Mouse (Mus musculus) ovary, adult 18-20 months (tissue): ENCODE results near the gene Lrrc27.

Experiments used
- DNase-seq: peaks from one replicate; pipeline ENCODE4 v3.0.0; 2022; ENCODE audit warnings: low spot score, mixed read lengths

Gene Lrrc27

DNA sequence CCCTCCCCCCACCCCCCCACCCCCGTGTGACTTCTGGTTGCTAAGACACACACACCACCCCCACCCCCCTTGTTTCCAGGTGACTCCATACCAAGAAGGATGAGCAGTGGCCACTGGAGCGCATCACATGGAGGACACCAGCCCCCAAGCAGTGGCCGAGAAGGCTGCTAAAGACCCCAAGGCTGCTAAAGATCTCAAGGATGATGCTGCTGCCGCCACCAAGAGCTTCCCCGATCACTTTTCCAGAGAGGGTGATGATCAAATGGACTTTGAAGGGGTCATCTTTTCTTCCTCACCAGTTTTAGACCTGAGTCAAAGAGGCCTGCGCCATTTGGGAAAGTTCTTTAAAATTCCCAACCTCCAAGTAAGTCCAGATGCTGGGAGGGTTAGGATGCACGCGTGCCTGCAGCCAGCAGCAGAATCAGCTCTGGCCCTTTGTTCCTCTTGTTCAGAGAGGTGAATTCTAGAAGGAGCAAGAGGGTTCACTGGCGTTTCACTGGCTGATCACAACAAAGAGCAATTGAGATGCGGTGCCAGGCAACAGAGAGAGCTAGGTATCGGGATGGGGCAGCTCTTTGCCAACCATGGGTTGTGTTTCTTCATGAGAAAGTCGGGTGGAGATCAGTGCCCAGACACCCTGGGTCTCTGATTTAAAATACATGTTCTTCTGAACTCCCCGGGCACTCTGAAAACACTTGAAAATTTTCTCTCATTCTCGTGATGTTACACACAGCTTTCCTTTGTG is 2.0 kb downstream of the Lrrc27 start:
- no peak for DNase-seq

GRCm38 (mm10) chr7:139215516-139215915 is 2.7 kb downstream of the Lrrc27 start:
- no peak for DNase-seq

- DNase-seq = no peak
Measured at GRCm38 (mm10) chr7:139215946-139216345, 3.2 kb downstream of the Lrrc27 start.

DNA sequence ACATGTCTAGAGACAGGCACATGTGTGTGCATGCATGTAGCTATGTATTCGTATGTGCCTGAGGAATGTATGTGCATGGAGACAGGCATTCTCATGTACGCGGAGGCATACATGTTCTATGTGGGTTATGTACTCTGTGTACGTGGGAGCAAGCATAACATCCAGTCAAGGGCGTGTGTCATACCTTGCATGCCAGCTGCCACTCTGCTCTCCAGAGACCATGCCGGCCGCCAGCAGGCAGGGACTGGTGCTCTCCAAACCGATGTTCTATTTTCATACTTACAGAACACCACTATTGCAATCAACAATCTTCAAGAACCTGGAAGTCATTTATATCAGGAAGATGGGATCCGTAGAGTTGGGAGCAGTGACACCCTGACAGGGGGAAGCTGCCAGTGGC is 3.7 kb downstream of the Lrrc27 start:
- no peak for DNase-seq

DNA sequence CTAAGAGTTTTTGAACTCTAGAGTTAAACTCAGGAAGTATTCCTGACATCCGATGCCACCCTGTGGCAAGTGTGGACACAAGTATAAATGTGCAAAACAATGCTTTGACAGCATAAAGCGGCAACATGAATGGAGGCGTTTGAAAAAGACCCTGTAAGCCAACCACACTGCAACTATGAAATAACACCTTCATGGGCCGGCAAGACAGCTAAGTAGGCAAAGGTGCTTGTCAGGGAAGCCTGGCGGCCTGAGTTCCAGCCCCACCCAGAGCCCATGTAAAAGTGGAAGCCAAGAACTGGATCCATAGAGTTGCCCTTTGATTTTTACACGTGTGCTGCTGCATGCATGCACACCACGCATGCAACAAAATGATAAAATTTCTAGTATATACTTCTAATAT is 4.3 kb downstream of the Lrrc27 start:
- DNase-seq = no peak

- peak; percentile 34 for DNase-seq
Measured at GRCm38 (mm10) chr7:139218641-139219415, 6.0 kb downstream of the Lrrc27 start.

- DNase-seq = no peak
Measured at GRCm38 (mm10) chr7:139219486-139219885, 6.7 kb downstream of the Lrrc27 start.

- no peak for DNase-seq
Measured at GRCm38 (mm10) chr7:139220303-139220702, 7.5 kb downstream of the Lrrc27 start.

- DNase-seq = no peak
Measured at GRCm38 (mm10) chr7:139221072-139221471, 8.3 kb downstream of the Lrrc27 start.

- DNase-seq = no peak
Measured at GRCm38 (mm10) chr7:139221856-139222255, 9.1 kb downstream of the Lrrc27 start.

GRCm38 (mm10) chr7:139222341-139222740 is 9.6 kb downstream of the Lrrc27 start:
- no peak for DNase-seq

GRCm38 (mm10) chr7:139224070-139224469 is 11.3 kb downstream of the Lrrc27 start:
- DNase-seq = no peak

DNA sequence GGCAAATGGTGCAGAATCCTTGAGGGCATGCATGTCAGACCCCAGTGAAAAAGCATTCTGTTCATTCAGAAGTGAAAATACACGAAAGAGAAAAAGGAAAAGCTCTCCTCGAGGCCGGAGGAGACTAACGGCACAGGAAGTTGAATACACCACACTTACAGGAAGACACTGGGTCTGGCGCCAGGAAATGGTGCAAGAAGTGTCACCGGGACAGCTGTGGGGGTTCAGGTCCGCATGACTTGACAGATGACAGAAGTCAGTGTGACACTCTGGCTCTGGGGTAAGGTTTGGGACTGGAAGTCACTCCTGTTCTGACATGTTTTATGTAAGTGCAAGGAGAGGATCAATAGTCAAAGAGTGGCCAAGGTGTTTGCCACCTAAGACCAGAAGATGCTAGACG is 11.9 kb downstream of the Lrrc27 start:
- DNase-seq = no peak

- DNase-seq = no peak
Measured at GRCm38 (mm10) chr7:139226416-139226815, 13.6 kb downstream of the Lrrc27 start.

GRCm38 (mm10) chr7:139228447-139229171 is 15.8 kb downstream of the Lrrc27 start:
- DNase-seq = no peak

- DNase-seq = no peak
Measured at GRCm38 (mm10) chr7:139229837-139230236, 17.0 kb downstream of the Lrrc27 start.

GRCm38 (mm10) chr7:139230241-139230640 is 17.5 kb downstream of the Lrrc27 start:
- no peak for DNase-seq

- peak; percentile 81 for DNase-seq
Measured at GRCm38 (mm10) chr7:139233714-139234113, 20.9 kb downstream of the Lrrc27 start.

DNA sequence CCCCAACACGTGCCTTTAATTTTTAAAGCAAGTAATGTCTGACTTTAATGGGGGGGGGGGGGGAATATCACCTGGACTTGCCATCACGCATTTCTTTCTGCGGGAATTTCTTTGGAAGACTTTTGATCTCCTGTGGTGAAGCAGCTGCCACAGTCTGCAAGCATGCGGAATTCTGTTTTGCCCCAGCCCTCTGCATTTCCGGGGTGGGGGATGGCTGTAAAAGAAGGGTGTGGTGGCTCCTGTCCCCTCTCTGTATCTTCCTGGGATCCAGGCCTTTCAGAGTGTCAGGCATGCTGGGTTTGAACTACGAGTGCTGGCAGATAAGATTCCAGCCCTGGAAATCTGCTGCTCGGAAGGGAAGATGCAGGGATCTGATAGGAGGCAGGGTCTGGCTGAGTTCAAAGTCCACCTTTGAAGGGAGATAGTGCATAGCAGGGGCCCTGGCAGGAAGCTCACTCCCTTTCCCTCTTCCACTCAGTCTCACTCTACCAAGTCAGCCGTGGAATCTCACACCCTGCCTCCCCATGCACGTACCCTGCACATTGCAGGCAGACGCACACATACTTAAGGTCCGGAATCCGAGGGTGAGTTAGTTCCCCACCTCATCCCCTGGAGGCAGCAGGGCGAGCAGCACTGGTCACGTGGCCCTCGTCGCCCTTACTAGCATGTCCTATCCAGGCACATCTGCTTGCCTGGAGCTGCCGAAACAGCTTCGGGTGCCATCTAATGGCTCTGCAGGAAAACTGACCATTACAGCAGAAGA is 21.8 kb downstream of the Lrrc27 start:
- DNase-seq = peak; percentile 65

DNA sequence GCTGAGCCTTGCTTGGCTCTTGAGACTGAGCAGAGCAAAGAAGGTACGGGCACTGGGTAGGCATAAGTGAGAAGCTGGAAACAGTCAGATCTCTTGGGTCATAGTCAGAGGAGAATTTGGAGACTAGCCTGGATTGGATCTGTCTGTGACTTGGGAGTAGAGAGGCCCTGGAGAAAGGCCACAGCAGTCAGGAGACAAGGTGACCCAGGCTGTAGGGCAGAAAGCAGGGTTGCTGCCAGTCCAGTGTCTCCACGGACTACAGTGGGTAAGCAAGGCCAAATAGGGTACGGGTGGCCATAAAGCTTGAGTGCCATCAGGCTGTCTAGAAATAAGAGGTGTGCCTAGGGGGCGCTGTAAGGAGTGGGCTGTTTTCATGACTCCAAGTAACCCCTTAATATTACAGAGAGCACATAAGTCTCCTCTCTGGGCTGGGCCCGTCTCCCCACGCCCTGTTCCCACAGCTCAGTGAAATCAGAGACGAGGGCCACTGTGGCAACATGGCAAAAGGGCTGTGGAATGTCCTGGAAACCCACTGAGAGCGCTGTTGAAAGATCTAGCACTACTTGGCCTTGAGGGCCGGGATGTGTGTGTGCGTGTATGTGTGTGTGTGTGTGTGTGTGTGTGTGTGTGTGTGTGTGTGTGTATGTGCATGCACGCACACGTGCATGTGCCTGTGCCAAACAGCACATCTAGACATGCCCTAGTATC is 23.0 kb downstream of the Lrrc27 start:
- no peak for DNase-seq

- no peak for DNase-seq
Measured at GRCm38 (mm10) chr7:139239432-139239831, 26.6 kb downstream of the Lrrc27 start.
